Mouse (Mus musculus) cortical plate, adult 2 months (tissue): ENCODE data around the gene Bcar1.

ENCODE experiments used
- CTCF ChIP-seq: fragments of 200-500 bp; IDR thresholded peaks from 2 replicates; pipeline ENCODE4 v1.5.1; 2011; ENCODE audit warnings: mild to moderate bottlenecking, control low read depth, low read length; ENCODE audit not compliant: insufficient read depth; ENCODE audit errors: extremely low read depth
- POLR2A ChIP-seq: fragments of 200-500 bp; IDR thresholded peaks from 2 replicates; pipeline ENCODE4 v1.6.1; 2011; ENCODE audit warnings: mild to moderate bottlenecking, low read length, control low read depth; ENCODE audit not compliant: insufficient read depth; ENCODE audit errors: extremely low read depth

DNA sequence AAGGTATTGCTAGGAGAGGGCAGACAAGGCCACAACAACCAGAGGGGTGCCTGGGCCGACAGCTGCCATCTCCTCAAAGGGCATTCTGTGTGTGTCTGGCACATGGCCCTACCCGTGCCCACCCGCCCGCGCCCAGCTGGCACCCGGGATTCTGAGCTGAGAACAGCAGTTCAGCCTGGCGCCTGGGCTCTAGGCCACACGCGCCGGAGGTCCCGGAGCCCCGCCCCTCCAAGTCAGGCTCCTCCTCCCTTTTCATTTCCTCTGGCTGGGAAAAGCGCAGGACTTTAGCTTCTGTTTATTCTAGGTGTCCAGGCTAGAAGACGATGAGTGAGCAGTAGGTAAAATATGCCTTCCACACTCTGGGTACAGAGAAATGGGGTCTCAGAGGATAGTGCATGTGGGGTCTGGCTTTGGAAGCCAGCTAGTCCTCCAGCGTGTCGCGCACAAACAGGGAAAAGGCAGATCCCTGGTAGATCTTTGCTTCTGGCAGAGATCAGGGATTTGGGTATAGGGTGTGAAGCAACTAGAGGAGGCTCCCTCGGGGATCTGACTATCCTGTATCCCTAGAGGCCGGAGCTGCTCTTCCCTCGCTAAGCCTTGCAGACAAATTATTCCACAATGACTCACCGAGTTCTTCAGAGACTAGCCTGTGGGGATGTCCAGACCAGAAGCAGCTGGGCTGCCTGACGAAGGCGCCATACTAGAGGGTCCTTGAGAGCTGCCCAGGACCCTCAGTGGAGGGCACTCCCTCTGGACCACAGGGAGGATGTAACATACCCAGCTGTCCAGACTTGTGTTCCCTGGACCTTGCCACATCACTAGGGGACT, 2.2 kb upstream of the Bcar1 start:
- TF ChIP-seq CTCF: no peak
- no peak for TF ChIP-seq POLR2A
